Mouse (Mus musculus) heart, adult 2 months (tissue): Measurements from ENCODE around the gene Zdhhc9.

ENCODE experiments used
- CTCF ChIP-seq: fragments of 200-600 bp; IDR thresholded peaks from 2 replicates; pipeline ENCODE4 v1.8.1; 2022; ENCODE audit warnings: antibody characterized with exemption, mild to moderate bottlenecking, moderate library complexity
- EP300 ChIP-seq: fragments of 200-500 bp; IDR thresholded peaks from 2 replicates; pipeline ENCODE4 v1.6.1; 2011; ENCODE audit warnings: low read depth, low read length, control low read depth; ENCODE audit not compliant: insufficient read depth
- POLR2A ChIP-seq: fragments of 200-500 bp; IDR thresholded peaks from 2 replicates; pipeline ENCODE4 v1.6.1; 2011; ENCODE audit warnings: mild to moderate bottlenecking, low read depth, low read length, control low read depth; ENCODE audit not compliant: insufficient read depth

- TF ChIP-seq CTCF (no peak), POLR2A (no peak), EP300 (no peak)
These were observed 54.7 kb downstream of the Zdhhc9 start for GRCm38 (mm10) chrX:48153949-48154348.
